Mouse (Mus musculus) liver, embryonic 14.5 days (tissue): ENCODE measurements around the gene Pigr. TPM values are rescaled to one million over a fixed set of nuclear protein-coding genes. Genes with fewer than 3 reads are reported as not detected.
A peak's percentile ranks its signal among the peaks of the same experiment; 100 is the strongest.

Experiments
- ATAC-seq: fragments of 200-750 bp; cut with Nextera tagmentation; 2 replicates; pipeline ENCODE4 v1.8.0; 2017; ENCODE audit warnings: moderate number of reproducible peaks, mild to moderate bottlenecking, moderate library complexity; ENCODE audit not compliant: insufficient read depth
- DNase-seq, 3 experiments: peaks; one replicate each; pipeline ENCODE4 v3.0.0-alpha.2; 2012 to 2013; ENCODE audit warnings: low read depth in 3 of 3, low spot score in 3 of 3
- H3K27ac ChIP-seq: fragments of 300-500 bp; sonication (generic); 2 replicates; pipeline ENCODE4 v1.5.1; 2014; ENCODE audit warnings: moderate library complexity, mild to moderate bottlenecking, control low read depth, inconsistent platforms
- H3K27me3 ChIP-seq: fragments of 300-500 bp; sonication (generic); 2 replicates; pipeline ENCODE4 v1.6.1; 2014; ENCODE audit warnings: mild to moderate bottlenecking, low read length, moderate library complexity; ENCODE audit not compliant: control insufficient read depth, insufficient read depth
- H3K36me3 ChIP-seq: fragments of 300-500 bp; sonication (generic); replicated peaks from 2 replicates; pipeline ENCODE4 v1.6.1; 2014; ENCODE audit warnings: low read depth; ENCODE audit not compliant: control insufficient read depth, insufficient read depth
- H3K4me1 ChIP-seq, 2 experiments: fragments of 200-500 bp in 1 of 2; fragments of 300-500 bp in 1 of 2; sonication (generic) in 1 of 2; replicated peaks; 2 replicates each; pipeline ENCODE4 v1.6.1; 2012 to 2014; ENCODE audit warnings: antibody characterized with exemption in 1 of 2, inconsistent platforms in 1 of 2, low read length in 1 of 2; ENCODE audit not compliant: control insufficient read depth in 2 of 2, insufficient read depth in 2 of 2
- H3K4me2 ChIP-seq: fragments of 300-500 bp; sonication (generic); 2 replicates; pipeline ENCODE4 v1.6.1; 2014; ENCODE audit warnings: low read depth, mild to moderate bottlenecking, control low read depth, moderate library complexity
- H3K4me3 ChIP-seq, 2 experiments: fragments of 200-500 bp in 1 of 2; fragments of 300-500 bp in 1 of 2; sonication (generic) in 1 of 2; 2 replicates each; pipeline ENCODE4 v1.5.1; 2012 to 2014; ENCODE audit warnings: low read depth in 2 of 2, low read length in 2 of 2, mild to moderate bottlenecking in 2 of 2, control low read depth in 1 of 2, inconsistent platforms in 1 of 2, moderate library complexity in 1 of 2; ENCODE audit not compliant: insufficient read depth in 1 of 2
- H3K9ac ChIP-seq: fragments of 300-500 bp; sonication (generic); replicated peaks from 2 replicates; pipeline ENCODE4 v1.6.1; 2014; ENCODE audit warnings: mild to moderate bottlenecking, control low read depth, moderate library complexity
- H3K9me3 ChIP-seq: fragments of 300-500 bp; sonication (generic); 2 replicates; pipeline ENCODE4 v1.6.1; 2016; ENCODE audit warnings: low read length, mixed read lengths; ENCODE audit not compliant: control insufficient read depth
- CTCF ChIP-seq: IDR thresholded peaks from 2 replicates; pipeline ENCODE4 v1.5.1; 2016; ENCODE audit warnings: antibody characterized with exemption, low read depth, control low read depth
- EP300 ChIP-seq: IDR thresholded peaks from 2 replicates; pipeline ENCODE4 v1.6.1; 2016; ENCODE audit warnings: antibody characterized with exemption, low read depth
- WGBS: fragments of 180-500 bp; shearing (Covaris S2); extraction: QIAGEN DNeasy Blood & Tissue Kit; methylation state at CpG from one replicate; pipeline ENCODE4 v1.1.7; 2014; ENCODE audit not compliant: insufficient replicate concordance; 5-methylcytosine and 5-hydroxymethylcytosine counted together
- polyA plus RNA-seq, 2 experiments: library from polyadenylated mRNA; depleted of rRNA in 1 of 2; stranded (reverse) in 1 of 2; unstranded in 1 of 2; fragments of >200 nt; fragmentation: Nextera tagmentation in 1 of 2; extraction: Ambion mirVana in 1 of 2; gene quantifications; 2 replicates each; pipeline versions ENCODE4 v1.2.1 to v1.2.3; 2012 to 2014

Pigr gene
- polyA plus RNA-seq, 2 experiments: 0.19 to 0.21 TPM

DNA sequence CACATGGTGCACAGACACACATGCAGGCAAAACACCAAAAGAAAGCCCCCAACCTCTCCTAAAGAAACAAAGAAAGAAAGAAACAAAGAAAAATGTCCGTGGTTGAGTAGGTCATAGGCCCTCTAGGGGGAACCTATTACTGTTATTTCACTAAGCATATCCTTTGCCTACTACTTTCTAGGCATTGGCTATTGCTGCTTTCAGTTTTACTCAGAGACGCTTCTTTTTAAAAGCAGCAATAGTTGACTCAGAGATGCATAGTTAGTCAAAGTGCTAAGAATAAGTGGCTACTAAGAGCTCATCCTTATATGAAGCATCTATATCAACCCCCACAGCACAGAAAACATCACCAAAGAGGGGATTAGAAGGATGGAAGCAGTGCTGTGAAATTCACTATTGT is 31.2 kb upstream of the Pigr start:
- TF ChIP-seq EP300 (no peak), CTCF (no peak)
- WGBS: 56% methylated on average over 2 of the region's 2 CpGs
- DNase-seq (no peak), ATAC-seq (no peak)
- Histone ChIP-seq H3K36me3 (no peaks in the 10 kb centered on the region), H3K9ac (no peak overlapping the region), H3K4me3 (no peak overlapping the region), H3K27ac (no peak overlapping the region), H3K4me2 (no peak overlapping the region), H3K9me3 (no peaks in the 10 kb centered on the region), H3K4me1 (no peaks in the 10 kb centered on the region), H3K27me3 (no peaks in the 10 kb centered on the region)

DNA sequence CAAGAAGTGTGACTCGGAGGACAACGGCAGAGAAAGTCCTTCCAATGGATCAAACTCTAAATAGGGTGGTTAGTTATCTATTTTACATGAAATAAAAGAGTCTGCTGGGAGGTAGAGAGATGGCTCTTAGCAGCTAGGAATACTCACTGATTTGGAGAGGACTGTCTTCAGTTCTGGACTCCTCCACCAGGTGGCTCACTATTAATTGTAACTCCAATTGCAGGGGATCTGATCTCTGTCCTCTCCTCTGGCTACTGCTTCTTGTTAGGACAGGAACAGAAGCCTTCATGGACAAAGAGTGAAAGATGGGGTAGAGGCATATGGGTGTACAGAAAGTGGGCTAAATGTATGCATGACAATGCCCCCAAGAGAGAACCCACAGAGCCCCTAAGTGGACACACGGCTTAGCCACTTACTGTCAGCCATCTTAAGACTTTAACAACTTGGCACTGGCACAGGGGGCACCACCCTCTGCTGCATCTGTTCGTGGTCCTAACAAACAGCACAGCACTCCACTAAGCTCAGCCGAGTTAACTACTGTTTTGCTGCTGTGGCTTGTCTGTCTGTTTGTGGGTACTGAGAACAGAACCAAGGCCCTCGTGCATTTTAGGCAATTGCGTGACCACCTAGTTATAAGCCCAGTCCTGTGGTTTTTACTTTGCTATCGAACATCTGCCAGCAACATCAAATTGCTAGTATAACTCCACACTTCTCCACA is 29.4 kb upstream of the Pigr start:
- H3K27me3 ChIP-seq: no peaks in the 10 kb centered on the region
- H3K4me2 ChIP-seq: no peak overlapping the region
- ATAC-seq: no peak
- no peaks in the 10 kb centered on the region for H3K9me3 ChIP-seq
- DNase-seq: peak in 1 of 3 experiments; percentile 20
- WGBS: 52% methylated on average over 8 of the region's 8 CpGs
- no peak overlapping the region for H3K4me3 ChIP-seq
- H3K27ac ChIP-seq: no peak overlapping the region
- no peaks in the 10 kb centered on the region for H3K4me1 ChIP-seq
- H3K36me3 ChIP-seq: no peaks in the 10 kb centered on the region
- H3K9ac ChIP-seq: no peak overlapping the region
- no peak for TF ChIP-seq EP300
- peak; percentile 65 for TF ChIP-seq CTCF

DNA sequence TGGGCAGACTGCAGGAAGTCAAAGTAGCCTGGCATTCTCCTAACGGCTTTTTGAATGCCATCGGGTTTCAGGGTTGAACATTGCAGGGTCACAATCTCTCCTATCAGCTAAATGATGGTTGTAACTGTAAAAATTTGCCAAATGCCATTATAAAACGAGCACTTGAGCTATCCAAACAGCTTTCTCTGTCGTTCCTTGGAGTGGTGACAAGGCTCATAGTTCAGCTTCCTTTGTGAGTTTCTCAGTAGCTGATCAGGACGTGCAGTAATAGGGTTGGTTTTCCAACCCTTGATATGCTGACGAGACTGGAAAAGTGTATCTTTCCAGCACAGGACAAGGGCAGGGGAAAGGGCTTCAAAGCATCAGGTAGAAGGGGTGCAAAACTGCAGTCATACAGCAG is 28.4 kb upstream of the Pigr start:
- H3K27ac ChIP-seq: no peak overlapping the region
- 42% methylated on average over 6 of the region's 6 CpGs for WGBS
- no peak overlapping the region for H3K9ac ChIP-seq
- H3K36me3 ChIP-seq: no peaks in the 10 kb centered on the region
- ATAC-seq: no peak
- H3K4me3 ChIP-seq: no peak overlapping the region
- H3K27me3 ChIP-seq: no peaks in the 10 kb centered on the region
- DNase-seq: no peak
- H3K9me3 ChIP-seq: no peaks in the 10 kb centered on the region
- no peak overlapping the region for H3K4me2 ChIP-seq
- TF ChIP-seq EP300 (no peak), CTCF (no peak)
- no peaks in the 10 kb centered on the region for H3K4me1 ChIP-seq

DNA sequence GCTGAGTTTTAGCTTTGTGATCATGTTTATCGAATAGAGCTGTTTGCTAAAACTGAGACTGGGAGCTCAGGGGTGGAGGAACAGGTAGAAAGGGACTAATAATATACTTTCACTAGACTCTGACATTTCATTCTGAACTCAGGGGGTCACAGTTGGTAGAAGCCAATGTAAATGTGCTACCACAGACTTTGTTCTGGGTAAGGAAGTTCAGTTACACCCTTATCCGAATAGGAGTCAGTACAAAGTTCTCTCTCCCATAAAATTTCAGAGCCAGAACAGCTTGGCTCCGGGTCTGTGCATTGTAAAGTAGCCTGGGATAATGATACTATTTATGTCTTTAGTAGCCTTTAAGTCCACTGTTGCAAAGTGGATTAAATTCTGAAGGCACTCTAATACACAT is 27.9 kb upstream of the Pigr start:
- Histone ChIP-seq H3K4me1 (no peaks in the 10 kb centered on the region), H3K9me3 (no peaks in the 10 kb centered on the region), H3K27me3 (no peaks in the 10 kb centered on the region), H3K36me3 (no peaks in the 10 kb centered on the region), H3K9ac (no peak overlapping the region), H3K4me3 (no peak overlapping the region), H3K27ac (no peak overlapping the region), H3K4me2 (no peak overlapping the region)
- ATAC-seq: no peak
- TF ChIP-seq CTCF (no peak), EP300 (no peak)
- 49% methylated on average over 3 of the region's 3 CpGs for WGBS
- no peak for DNase-seq

DNA sequence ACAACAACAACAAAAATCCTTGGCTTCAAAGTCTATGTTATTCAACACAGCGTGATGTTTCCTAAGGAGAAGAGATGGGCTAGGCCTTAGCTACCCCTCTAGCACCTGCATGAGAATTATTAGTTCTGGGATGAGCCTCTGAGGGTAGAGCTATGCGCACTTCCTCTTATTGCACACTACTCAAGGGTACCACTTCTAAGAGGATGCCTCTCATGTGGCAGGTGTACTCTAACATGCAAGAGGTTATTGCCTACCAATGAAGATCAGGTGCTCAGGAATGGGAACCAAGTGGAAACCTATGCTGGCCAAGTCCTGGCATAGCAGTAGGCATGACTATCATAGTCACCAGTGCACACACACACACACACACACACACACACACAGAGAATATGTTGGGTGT is 27.1 kb upstream of the Pigr start:
- DNase-seq: no peak
- 55% methylated on average over 2 of the region's 2 CpGs for WGBS
- Histone ChIP-seq H3K9me3 (no peaks in the 10 kb centered on the region), H3K27me3 (no peaks in the 10 kb centered on the region), H3K9ac (no peak overlapping the region), H3K4me1 (no peaks in the 10 kb centered on the region), H3K4me3 (no peak overlapping the region), H3K4me2 (no peak overlapping the region), H3K36me3 (no peaks in the 10 kb centered on the region), H3K27ac (no peak overlapping the region)
- TF ChIP-seq CTCF: no peak
- TF ChIP-seq EP300: no peak
- ATAC-seq: no peak
